Mouse (Mus musculus): ENCODE results near the gene Ceacam19.
A peak's percentile ranks its signal among the peaks of the same experiment; 100 is the strongest.

- TF ChIP-seq CTCF (IDR thresholded peaks at IDR 0.05; ENCODE audit: control insufficient read depth, insufficient read depth, insufficient read length): no peak
- peak; percentile 26 for TF ChIP-seq USF1 (IDR thresholded peaks at IDR 0.05; ENCODE audit: low read depth)
These were observed 55.9 kb downstream of the Ceacam19 start for GRCm38 (mm10) chr7:19831837-19832236.
